Mouse (Mus musculus): ENCODE data around the gene Castor2.
A peak's percentile ranks its signal among the peaks of the same experiment; 100 is the strongest.

The Castor2 gene

DNA sequence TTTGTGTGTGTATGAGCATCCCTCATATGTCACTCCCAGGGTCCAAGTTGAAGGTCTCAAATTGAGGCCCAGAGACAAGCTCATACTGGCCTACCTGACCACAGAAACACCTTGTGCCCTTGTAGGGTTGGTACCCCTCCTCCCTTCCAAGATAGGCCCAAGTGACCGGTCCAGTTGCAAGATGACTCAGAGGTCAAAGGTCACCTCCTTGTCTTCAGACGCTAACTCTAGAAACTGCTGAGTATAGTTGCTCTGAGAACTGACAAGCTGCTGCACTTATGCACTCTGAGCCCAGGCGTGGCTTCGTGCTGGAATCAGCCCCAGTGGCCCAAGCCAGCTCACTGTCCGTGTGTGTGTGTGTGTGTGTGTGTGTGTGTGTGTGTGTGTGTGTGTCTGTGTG, 2.4 kb downstream of the Castor2 start:
- no peak for DNase-seq (ENCODE audit: low read depth, low spot score)

- no peak for DNase-seq (ENCODE audit: low read depth, low spot score)
Measured at GRCm38 (mm10) chr5:134102720-134103119, 3.2 kb downstream of the Castor2 start.

GRCm38 (mm10) chr5:134105829-134106228, 6.3 kb downstream of the Castor2 start:
- DNase-seq (ENCODE audit: low read depth, low spot score): no peak

GRCm38 (mm10) chr5:134114981-134115380, 15.5 kb downstream of the Castor2 start:
- DNase-seq (ENCODE audit: low read depth, low spot score): no peak

DNA sequence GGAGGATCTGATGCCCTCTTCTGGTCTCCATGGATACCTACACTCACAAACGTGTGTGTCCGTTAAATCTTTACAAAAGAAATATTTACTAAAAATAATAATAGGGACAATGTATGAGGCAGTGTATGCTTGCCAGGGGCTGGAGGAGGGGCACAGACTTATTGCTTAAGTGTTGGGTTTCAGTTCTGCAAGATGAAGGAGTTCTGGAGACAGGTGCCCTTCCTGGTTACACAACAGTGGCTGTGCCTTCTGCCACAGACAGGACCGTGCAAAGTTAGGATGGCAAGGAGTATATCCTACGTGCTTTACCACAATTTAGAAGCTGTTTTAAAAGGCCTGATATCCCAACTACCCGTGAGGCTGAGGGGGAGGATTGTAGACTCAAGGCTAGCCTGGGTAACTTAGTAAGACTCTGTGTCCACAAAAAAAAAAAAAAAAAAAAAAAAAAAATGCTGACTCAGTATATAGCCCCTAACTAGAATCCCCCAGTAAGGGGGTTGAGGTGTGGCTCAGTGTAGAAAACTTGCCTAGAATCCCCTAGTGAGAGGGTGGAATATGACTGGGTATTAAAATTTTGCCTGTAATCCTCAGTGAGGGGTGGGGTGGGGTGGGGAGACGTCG, 16.2 kb downstream of the Castor2 start:
- no peak for DNase-seq (ENCODE audit: low read depth, low spot score)

- peak; percentile 93 for DNase-seq (ENCODE audit: low read depth, low spot score)
Measured at GRCm38 (mm10) chr5:134118798-134119407, 19.4 kb downstream of the Castor2 start.

DNA sequence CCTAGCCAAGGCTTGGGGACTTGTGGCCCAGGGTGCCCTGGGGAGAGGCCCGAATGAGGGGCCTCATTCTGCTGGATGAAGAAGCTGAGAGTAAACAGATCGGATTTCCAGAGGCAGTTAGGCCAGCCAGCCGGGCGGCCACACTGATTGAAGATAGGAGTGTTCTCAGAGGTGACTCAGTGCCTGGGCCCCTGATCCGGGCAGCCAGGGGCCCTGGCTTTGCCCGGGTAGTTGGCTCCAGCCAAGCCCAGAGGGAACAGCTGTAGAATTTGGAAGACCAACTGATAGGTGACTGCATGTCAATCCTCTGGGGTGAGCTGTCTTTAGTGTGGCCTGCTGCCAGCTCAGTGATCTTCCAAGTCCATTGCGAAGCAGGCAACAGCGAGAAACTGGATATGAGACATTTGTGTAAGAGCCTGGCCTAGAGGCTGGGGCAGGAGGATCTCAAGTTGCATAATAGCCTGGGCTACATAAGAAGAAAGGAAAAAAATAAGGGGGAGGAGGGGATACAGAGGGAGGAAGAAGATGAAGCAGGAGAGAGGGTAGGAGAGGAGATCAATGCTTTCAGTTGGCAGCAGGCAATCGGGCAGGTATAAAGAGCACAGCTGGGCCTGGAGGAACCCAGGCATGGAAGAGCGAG, 20.1 kb downstream of the Castor2 start:
- no peak for DNase-seq (ENCODE audit: low read depth, low spot score)

GRCm38 (mm10) chr5:134120135-134120534, 20.6 kb downstream of the Castor2 start:
- no peak for DNase-seq (ENCODE audit: low read depth, low spot score)

DNA sequence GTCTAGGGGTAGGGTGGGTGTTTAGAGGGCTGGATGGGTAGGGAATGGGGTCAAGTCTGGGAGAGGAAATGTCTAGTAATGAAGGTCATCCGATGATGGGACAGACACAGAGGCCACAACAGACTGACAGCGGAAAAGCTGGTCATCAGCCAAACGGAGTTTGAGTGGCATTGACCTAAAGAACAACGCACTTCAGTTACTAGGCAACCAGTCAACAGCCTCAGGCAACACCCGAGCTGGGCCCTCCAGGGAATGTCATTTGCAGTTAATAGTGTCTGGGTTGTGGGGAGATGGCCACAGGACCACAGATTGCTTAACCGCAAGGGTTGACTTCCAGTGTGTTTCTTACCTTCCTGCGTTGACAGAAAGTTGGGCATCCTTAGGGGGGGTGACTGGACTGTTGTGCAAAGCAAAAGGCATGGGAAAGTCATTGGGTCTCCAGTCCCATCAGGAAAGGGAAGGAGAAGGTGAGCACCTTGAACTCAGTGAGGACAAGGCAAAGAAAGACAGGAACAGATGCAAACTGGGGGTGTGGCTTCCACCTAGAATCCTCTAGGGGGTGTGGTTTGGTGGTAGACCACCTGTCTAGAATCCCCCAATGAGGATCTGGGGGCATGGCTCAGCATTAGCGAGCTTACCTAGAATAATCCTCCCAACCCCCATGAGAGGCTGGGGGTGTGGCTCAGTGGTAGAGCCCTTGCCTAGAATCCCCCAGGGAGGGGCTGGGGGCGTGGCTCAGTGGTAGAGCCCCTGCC, 21.8 kb downstream of the Castor2 start:
- peak; percentile 97 for DNase-seq (ENCODE audit: low read depth, low spot score)

DNA sequence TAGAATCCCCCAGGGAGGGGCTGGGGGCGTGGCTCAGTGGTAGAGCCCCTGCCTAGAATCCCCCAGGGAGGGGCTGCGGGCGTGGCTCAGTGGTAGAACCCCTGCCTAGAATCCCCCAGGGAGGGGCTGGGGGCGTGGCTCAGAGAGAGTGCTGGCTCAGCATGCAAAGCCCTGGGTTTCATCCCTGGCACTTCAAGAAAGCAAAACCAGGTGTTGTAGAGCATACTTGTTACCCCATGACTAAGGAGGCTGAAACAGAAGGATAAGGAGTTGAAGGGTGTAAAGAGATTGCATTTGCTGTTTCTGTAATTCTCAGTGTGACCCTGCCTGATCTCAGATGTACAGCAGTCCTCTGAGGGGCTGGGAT, 22.4 kb downstream of the Castor2 start:
- DNase-seq (ENCODE audit: low read depth, low spot score): peak; percentile 65

- DNase-seq (ENCODE audit: low read depth, low spot score): no peak
Measured at GRCm38 (mm10) chr5:134123846-134124245, 24.3 kb downstream of the Castor2 start.

- no peak for DNase-seq (ENCODE audit: low read depth, low spot score)
Measured at GRCm38 (mm10) chr5:134126232-134126631, 26.7 kb downstream of the Castor2 start.

GRCm38 (mm10) chr5:134131586-134131985, 32.1 kb downstream of the Castor2 start:
- no peak for DNase-seq (ENCODE audit: low read depth, low spot score)

GRCm38 (mm10) chr5:134136022-134136421, 36.5 kb downstream of the Castor2 start:
- DNase-seq (ENCODE audit: low read depth, low spot score): no peak

GRCm38 (mm10) chr5:134137933-134138332, 38.4 kb downstream of the Castor2 start:
- DNase-seq (ENCODE audit: low read depth, low spot score): no peak

GRCm38 (mm10) chr5:134139429-134139828, 39.9 kb downstream of the Castor2 start:
- DNase-seq (ENCODE audit: low read depth, low spot score): no peak

DNA sequence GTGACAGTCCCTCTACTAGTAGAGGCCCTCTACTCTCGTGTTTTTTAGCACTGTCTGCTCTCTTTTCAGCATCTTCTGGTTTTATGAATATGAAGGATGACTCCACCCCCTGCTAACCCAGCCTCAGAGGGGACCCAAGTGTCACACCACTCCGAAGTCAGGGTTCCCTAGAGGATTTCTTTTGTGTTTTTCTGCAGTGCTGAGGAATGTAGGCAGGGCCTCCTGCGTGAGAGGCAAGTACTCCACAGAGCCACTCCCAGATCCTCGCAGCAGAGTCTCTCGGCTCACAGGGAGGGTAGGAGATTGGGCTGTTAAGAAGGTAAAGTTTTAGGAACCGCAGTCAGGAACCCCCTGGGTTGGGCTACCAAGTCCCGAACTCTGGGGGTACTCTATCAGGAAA, 41.7 kb downstream of the Castor2 start:
- DNase-seq (ENCODE audit: low read depth, low spot score): peak; percentile 73

DNA sequence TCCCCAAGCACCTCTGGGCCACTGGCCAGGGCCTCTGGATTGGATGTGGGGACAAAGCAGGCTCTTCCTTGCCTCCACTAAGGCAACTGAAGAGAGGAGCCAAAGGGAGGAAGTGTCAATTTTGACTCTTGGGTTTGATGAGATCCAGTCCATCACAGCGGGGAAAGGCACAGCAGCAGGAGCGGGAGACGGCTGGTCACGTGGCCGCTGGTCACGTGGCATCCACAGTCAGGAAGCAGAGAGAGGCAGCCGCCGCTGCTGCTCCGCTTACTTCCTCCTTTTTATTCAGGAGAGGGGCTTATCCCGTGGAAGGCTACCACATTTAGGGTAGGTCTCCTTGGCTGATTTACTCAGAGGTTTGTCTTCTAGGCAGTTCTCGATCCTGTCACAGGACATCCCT, 42.9 kb downstream of the Castor2 start:
- peak; percentile 75 for DNase-seq (ENCODE audit: low read depth, low spot score)

DNA sequence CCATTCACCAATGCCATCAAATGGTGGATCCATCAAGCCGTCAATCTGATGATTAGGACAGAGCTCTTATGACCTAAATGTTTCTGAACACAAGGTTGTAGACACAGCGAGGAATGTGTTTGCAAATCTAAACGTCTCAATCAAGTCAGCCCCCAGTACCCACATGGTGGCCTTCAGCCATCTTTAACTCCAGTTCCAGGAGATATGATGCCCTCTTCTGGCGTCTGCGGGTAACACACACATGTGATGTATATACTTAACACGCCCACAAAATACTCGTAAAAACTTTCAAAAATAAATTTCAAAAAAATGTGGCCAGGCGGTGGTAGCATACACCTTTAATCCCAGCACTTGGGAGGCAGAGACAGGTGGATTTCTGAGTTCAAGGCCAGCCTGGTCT, 45.5 kb downstream of the Castor2 start:
- peak; percentile 75 for DNase-seq (ENCODE audit: low read depth, low spot score)

- no peak for DNase-seq (ENCODE audit: low read depth, low spot score)
Measured at GRCm38 (mm10) chr5:134147194-134147753, 47.8 kb downstream of the Castor2 start.

GRCm38 (mm10) chr5:134148153-134148552, 48.6 kb downstream of the Castor2 start:
- DNase-seq (ENCODE audit: low read depth, low spot score): no peak

GRCm38 (mm10) chr5:134151895-134152294, 52.4 kb downstream of the Castor2 start:
- no peak for DNase-seq (ENCODE audit: low read depth, low spot score)
